In the genomic region with DNA sequence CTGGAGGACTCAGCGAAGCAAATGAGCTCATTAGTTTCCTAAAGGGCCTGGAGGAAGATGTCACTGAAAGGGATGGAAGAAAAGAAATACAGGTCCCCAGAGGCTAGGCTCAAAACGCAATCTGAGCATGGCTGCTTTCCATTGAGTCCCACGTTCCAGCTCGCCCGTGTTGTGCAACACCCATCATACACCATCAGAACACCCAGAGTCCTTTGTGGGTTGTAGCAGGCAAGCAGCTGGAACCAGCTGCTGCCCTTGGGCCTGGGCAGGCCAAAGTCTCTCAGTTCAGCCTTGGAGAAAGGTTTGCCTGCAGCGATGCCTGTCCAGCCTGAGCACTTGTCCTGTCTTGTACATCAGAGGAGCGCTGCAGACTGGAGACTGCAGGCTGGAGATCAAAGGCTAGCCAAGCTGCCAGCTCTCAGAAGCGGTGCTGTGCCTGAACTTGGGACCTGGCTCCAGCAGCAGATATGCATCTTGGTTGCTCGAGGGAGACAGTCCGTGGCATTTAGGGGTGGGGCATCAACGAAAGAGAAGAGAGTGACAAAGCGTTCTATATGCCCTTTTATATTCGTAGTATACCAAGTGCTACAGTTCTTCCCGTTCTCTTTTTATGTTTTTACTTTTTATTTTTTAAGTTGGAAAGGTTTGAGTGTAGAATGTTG, we compare ENCODE assay signal across 7 mouse cellular contexts. TPM values are rescaled to one million over a fixed set of nuclear protein-coding genes. Genes with fewer than 3 reads are reported as not detected.
DNase-seq lines count a peak whose midpoint lies in the region; ATAC-seq lines count a peak whose summit lies in the region.

No protein-coding gene starts in this region.

- ATAC-seq in megakaryocyte progenitor cell, adult 5-6 weeks (replicated peaks; ENCODE audit: poor library complexity) = peak; percentile 57; the same call in 1 of the 2 replicates

- peak; percentile 54 for DNase-seq in adrenal gland, postnatal 14 days
- peak; percentile 11 for DNase-seq in forelimb bud, embryonic 11.5 days (ENCODE audit: low read depth, low spot score)
- peak; percentile 38 to 50 for DNase-seq in kidney, adult 8-10 months
- no peak for DNase-seq in left cerebral cortex, adult 11 months (ENCODE audit: low spot score)
- DNase-seq in left cerebral cortex, adult 18-20 months (ENCODE audit: low spot score in 2 of 2) = no peak
- DNase-seq in c-Kit-positive CD71-positive TER-119-positive erythroid progenitor cells, embryonic 14.5 days (ENCODE audit: low spot score) = no peak

RNA-seq across cellular contexts. Expression of a gene that starts 15.5 kb away (rescaled TPM):
- 35.7 and 42.1 TPM in 2 replicates for total RNA-seq in adrenal gland, postnatal 14 days (2021)
- 31.9 and 37.7 TPM in 2 replicates for total RNA-seq in megakaryocyte progenitor cell, adult 5-6 weeks (2015)
- total RNA-seq in megakaryocyte progenitor cell, adult 5-6 weeks (2017) = 35.2 and 38.1 TPM in 2 replicates
- total RNA-seq in left cerebral cortex, adult 18-20 months (2021) = 10 to 100 TPM; 36.8 to 43.2 TPM

Comparison
In these comparisons a context has a peak if more than half of its experiments do, and no peak if none do; other contexts are left out.
1. DNase-seq: peak in adrenal gland, postnatal 14 days (single experiment), forelimb bud, embryonic 11.5 days (single experiment) and kidney, adult 8-10 months (2 of 2); none in left cerebral cortex, adult 11 months (single experiment), left cerebral cortex, adult 18-20 months (0 of 2) and c-Kit-positive CD71-positive TER-119-positive erythroid progenitor cells, embryonic 14.5 days (single experiment).